Mouse (Mus musculus): ENCODE measurements around the gene Aff4.

DNA sequence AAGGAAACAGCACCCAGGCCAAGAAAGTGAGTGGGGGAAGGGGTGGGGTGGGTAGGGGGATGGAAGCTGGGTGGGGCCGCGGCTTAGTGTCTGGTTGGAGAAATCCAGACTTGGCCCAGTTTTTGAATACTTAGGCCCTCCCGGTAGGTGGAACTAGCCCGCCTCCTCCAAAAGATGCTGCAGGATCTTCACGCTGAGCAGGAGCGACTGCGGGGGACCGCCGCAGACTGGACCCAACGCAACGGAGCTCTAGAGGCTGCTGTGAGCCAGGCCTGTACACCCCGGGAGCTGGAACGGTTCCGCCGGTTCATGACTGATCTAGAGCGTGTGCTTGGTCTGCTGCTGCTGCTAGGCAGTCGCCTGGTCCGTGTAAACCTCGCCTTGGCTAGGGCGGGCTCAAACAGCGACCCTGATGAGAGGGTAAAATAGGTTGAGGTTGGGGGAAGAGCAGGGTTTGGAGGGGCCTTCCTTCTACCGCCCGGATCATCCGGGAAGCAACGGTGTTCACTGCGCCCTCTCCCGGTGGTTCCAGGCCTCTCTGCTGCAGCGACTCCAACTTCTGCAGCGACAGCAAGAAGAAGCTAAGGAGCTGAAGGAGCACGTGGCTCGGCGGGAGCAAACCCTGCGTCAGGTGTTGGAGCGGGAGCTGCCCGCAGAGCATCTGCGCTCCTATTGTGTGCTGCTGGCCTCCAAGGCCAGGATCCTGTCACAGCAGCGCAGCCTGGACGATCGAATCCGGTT, 115.8 kb downstream of the Aff4 start:
- TF ChIP-seq HCFC1 (IDR thresholded peaks at IDR 0.05; ENCODE audit: borderline replicate concordance, insufficient read depth, low read length) (peak; percentile 36; the same call in 1 of the 2 replicates), ZNF384 (IDR thresholded peaks at IDR 0.05; ENCODE audit: low read depth, low read length) (no peak), ZC3H11A (IDR thresholded peaks at IDR 0.05; ENCODE audit: borderline replicate concordance, low read depth, low read length) (no peak), CHD2 (IDR thresholded peaks at IDR 0.05; ENCODE audit: low read depth, low read length) (no peak), MAFK (IDR thresholded peaks at IDR 0.05; ENCODE audit: insufficient read depth, low read depth, low read length) (peak; percentile 67; the same call in 1 of the 2 replicates)
